Mouse (Mus musculus) intestine, embryonic 16.5 days (tissue): ENCODE results near the gene Trim25. TPM values are rescaled to one million over a fixed set of nuclear protein-coding genes. Genes with fewer than 3 reads are reported as not detected.

Experiments
- polyA plus RNA-seq: library from polyadenylated mRNA; unstranded; fragments of >200 nt; fragmentation: Nextera tagmentation; extraction: Ambion mirVana; gene quantifications from 2 replicates; pipeline ENCODE4 v1.2.1, GENCODE M21; 2015

Trim25 gene
- polyA plus RNA-seq, 1 experiment from 2014 or later, result 27.5 TPM

Other genes with a start within 250 kb of the Trim25 start
- 27.5 and 28.7 TPM in 2 replicates for gene Akap1, start 134.8 kb upstream of the Trim25 start, polyA plus RNA-seq
- gene Scpep1, start 43.9 kb upstream of the Trim25 start, polyA plus RNA-seq, result 168 and 189 TPM in 2 replicates
- gene Elobl, start 32.4 kb upstream of the Trim25 start, polyA plus RNA-seq, result not detected in 2 replicates
- gene Coil, start 29.1 kb upstream of the Trim25 start, polyA plus RNA-seq, result 9.8 and 10.1 TPM in 2 replicates
- gene Dgke, start 67.5 kb downstream of the Trim25 start, polyA plus RNA-seq, result 2.3 TPM in 2 replicates
- gene Gm525, start 74.5 kb downstream of the Trim25 start, polyA plus RNA-seq, result 1.5 TPM in 2 replicates